Mouse (Mus musculus): ENCODE measurements around the gene Btbd3. TPM values are rescaled to one million over a fixed set of nuclear protein-coding genes. Genes with fewer than 3 reads are reported as not detected.

The Btbd3 gene
- polyA plus RNA-seq, 1 experiment from 2014 or later, result 23.7 TPM

- H3K36me3 ChIP-seq (ENCODE audit: control insufficient read depth, insufficient read depth, low read length), result no peaks in the 10 kb centered on the region
- ATAC-seq (ENCODE audit: low FRiP score, low TSS enrichment), result no peak
- H3K4me2 ChIP-seq (replicated peaks; ENCODE audit: low read depth), result no peak overlapping the region
- WGBS, result 49% methylated on average over 2 of the region's 2 CpGs
- no peak overlapping the region for H3K9ac ChIP-seq (ENCODE audit: low read length)
- no peaks in the 10 kb centered on the region for H3K27me3 ChIP-seq (ENCODE audit: control insufficient read depth, insufficient read depth, low read length)
- H3K4me1 ChIP-seq (replicated peaks; ENCODE audit: control insufficient read depth, insufficient read depth), result 0 out of 2 replicates have a peak, but pooled peaks cover 2% of the 10 kb centered on the region
- TF ChIP-seq CTCF (IDR thresholded peaks at IDR 0.05; ENCODE audit: low read depth), result no peak
- TF ChIP-seq EP300 (optimal IDR thresholded peaks at IDR 0.05), result no peak
- H3K9me3 ChIP-seq (ENCODE audit: control insufficient read depth, low read length), result no peaks in the 10 kb centered on the region
- no peak overlapping the region for H3K27ac ChIP-seq (replicated peaks)
- no peak for DNase-seq (ENCODE audit: low spot score)
- no peak overlapping the region for H3K4me3 ChIP-seq (ENCODE audit: low read depth, low read length)
Observed at GRCm38 (mm10) chr2:138245631-138246289, 10.6 kb upstream of the Btbd3 start.

- 21% methylated on average over 2 of the region's 2 CpGs for WGBS
- DNase-seq (ENCODE audit: low spot score) (no peak), ATAC-seq (ENCODE audit: low FRiP score, low TSS enrichment) (no peak)
- Histone ChIP-seq H3K4me1 (replicated peaks; ENCODE audit: control insufficient read depth, insufficient read depth) (0 out of 2 replicates have a peak, but pooled peaks cover 2% of the 10 kb centered on the region), H3K9me3 (ENCODE audit: control insufficient read depth, low read length) (no peaks in the 10 kb centered on the region), H3K9ac (ENCODE audit: low read length) (no peak overlapping the region), H3K27ac (replicated peaks) (no peak overlapping the region), H3K4me3 (ENCODE audit: low read depth, low read length) (no peak overlapping the region), H3K36me3 (ENCODE audit: control insufficient read depth, insufficient read depth, low read length) (no peaks in the 10 kb centered on the region), H3K4me2 (replicated peaks; ENCODE audit: low read depth) (no peak overlapping the region), H3K27me3 (ENCODE audit: control insufficient read depth, insufficient read depth, low read length) (no peaks in the 10 kb centered on the region)
- TF ChIP-seq EP300 (optimal IDR thresholded peaks at IDR 0.05) (no peak), CTCF (IDR thresholded peaks at IDR 0.05; ENCODE audit: low read depth) (no peak)
Observed at GRCm38 (mm10) chr2:138247986-138248385, 8.4 kb upstream of the Btbd3 start.

GRCm38 (mm10) chr2:138256851-138257471, 596 bp downstream of the Btbd3 start:
- 2% methylated on average over 46 of the region's 51 CpGs for WGBS
- H3K4me1 ChIP-seq (replicated peaks; ENCODE audit: control insufficient read depth, insufficient read depth), result peaks cover 3% of the 10 kb centered on the region; the same call in 1 of the 2 replicates

GRCm38 (mm10) chr2:138257692-138258315, 1.4 kb downstream of the Btbd3 start:
- Histone ChIP-seq H3K27me3 (ENCODE audit: control insufficient read depth, insufficient read depth, low read length) (no peaks in the 10 kb centered on the region), H3K9me3 (ENCODE audit: control insufficient read depth, low read length) (no peaks in the 10 kb centered on the region), H3K4me3 (ENCODE audit: low read depth, low read length) (peak overlapping the region; percentile 99), H3K36me3 (ENCODE audit: control insufficient read depth, insufficient read depth, low read length) (no peaks in the 10 kb centered on the region), H3K9ac (ENCODE audit: low read length) (peak overlapping the region; percentile 97), H3K4me2 (replicated peaks; ENCODE audit: low read depth) (peak overlapping the region; percentile 70), H3K27ac (replicated peaks) (peak overlapping the region; percentile 98), H3K4me1 (replicated peaks; ENCODE audit: control insufficient read depth, insufficient read depth) (peaks cover 3% of the 10 kb centered on the region; the same call in 1 of the 2 replicates)
- ATAC-seq (ENCODE audit: low FRiP score, low TSS enrichment) (no peak), DNase-seq (ENCODE audit: low spot score) (peak; percentile 53)
- TF ChIP-seq CTCF (IDR thresholded peaks at IDR 0.05; ENCODE audit: low read depth) (no peak), EP300 (optimal IDR thresholded peaks at IDR 0.05) (no peak)
- WGBS, result 1% methylated on average over 10 of the region's 10 CpGs

More at GRCm38 (mm10) chr2:138256851-138257471, 596 bp downstream of the Btbd3 start:
- DNase-seq (ENCODE audit: low spot score) (peak; percentile 64), ATAC-seq (ENCODE audit: low FRiP score, low TSS enrichment) (peak; percentile 77)
- TF ChIP-seq EP300 (optimal IDR thresholded peaks at IDR 0.05) (no peak), CTCF (IDR thresholded peaks at IDR 0.05; ENCODE audit: low read depth) (no peak)
- H3K27me3 ChIP-seq (ENCODE audit: control insufficient read depth, insufficient read depth, low read length), result no peaks in the 10 kb centered on the region
- peak overlapping the region; percentile 70 for H3K4me2 ChIP-seq (replicated peaks; ENCODE audit: low read depth)
- H3K9ac ChIP-seq (ENCODE audit: low read length), result peak overlapping the region; percentile 97
- no peaks in the 10 kb centered on the region for H3K9me3 ChIP-seq (ENCODE audit: control insufficient read depth, low read length)
- peak overlapping the region; percentile 98 for H3K27ac ChIP-seq (replicated peaks)
- no peaks in the 10 kb centered on the region for H3K36me3 ChIP-seq (ENCODE audit: control insufficient read depth, insufficient read depth, low read length)
- H3K4me3 ChIP-seq (ENCODE audit: low read depth, low read length), result peak overlapping the region; percentile 99

- H3K27me3 ChIP-seq (ENCODE audit: control insufficient read depth, insufficient read depth, low read length), result no peaks in the 10 kb centered on the region
- no peaks in the 10 kb centered on the region for H3K36me3 ChIP-seq (ENCODE audit: control insufficient read depth, insufficient read depth, low read length)
- no peak overlapping the region for H3K4me3 ChIP-seq (ENCODE audit: low read depth, low read length)
- TF ChIP-seq CTCF (IDR thresholded peaks at IDR 0.05; ENCODE audit: low read depth) (no peak), EP300 (optimal IDR thresholded peaks at IDR 0.05) (no peak)
- H3K4me1 ChIP-seq (replicated peaks; ENCODE audit: control insufficient read depth, insufficient read depth), result peaks cover 11% of the 10 kb centered on the region; the same call in 1 of the 2 replicates
- peak overlapping the region; percentile 6; the same call in 1 of the 2 replicates for H3K4me2 ChIP-seq (replicated peaks; ENCODE audit: low read depth)
- ATAC-seq (ENCODE audit: low FRiP score, low TSS enrichment) (no peak), DNase-seq (ENCODE audit: low spot score) (no peak)
- no peak overlapping the region for H3K9ac ChIP-seq (ENCODE audit: low read length)
- 51% methylated on average over 7 of the region's 7 CpGs for WGBS
- peak overlapping the region; percentile 20; the same call in 1 of the 2 replicates for H3K27ac ChIP-seq (replicated peaks)
- H3K9me3 ChIP-seq (ENCODE audit: control insufficient read depth, low read length), result no peaks in the 10 kb centered on the region
Observed at GRCm38 (mm10) chr2:138261140-138261539, 4.8 kb downstream of the Btbd3 start.
